Mouse (Mus musculus): ENCODE results near the gene Eva1c. TPM values are rescaled to one million over a fixed set of nuclear protein-coding genes. Genes with fewer than 3 reads are reported as not detected.

Gene Eva1c
- polyA plus RNA-seq, 1 experiment from 2014 or later: 1.7 TPM

- no peak overlapping the region for H3K9ac ChIP-seq
- H3K4me2 ChIP-seq (replicated peaks): no peak overlapping the region
- H3K4me1 ChIP-seq: no peaks in the 10 kb centered on the region
- 52% methylated on average over 12 of the region's 12 CpGs for WGBS
- no peak overlapping the region for H3K4me3 ChIP-seq
- no peak overlapping the region for H3K27ac ChIP-seq
- H3K27me3 ChIP-seq: no peaks in the 10 kb centered on the region
- H3K36me3 ChIP-seq: no peaks in the 10 kb centered on the region
- no peak for ATAC-seq (ENCODE audit: insufficient number of reproducible peaks, insufficient read depth, low FRiP score, low TSS enrichment)
- no peaks in the 10 kb centered on the region for H3K9me3 ChIP-seq
Measured at GRCm38 (mm10) chr16:90899498-90899897, 73.0 kb downstream of the Eva1c start.

- Histone ChIP-seq H3K9me3 (no peaks in the 10 kb centered on the region), H3K36me3 (no peaks in the 10 kb centered on the region), H3K4me1 (no peaks in the 10 kb centered on the region), H3K9ac (no peak overlapping the region), H3K27me3 (no peaks in the 10 kb centered on the region), H3K4me2 (replicated peaks) (no peak overlapping the region), H3K27ac (no peak overlapping the region), H3K4me3 (no peak overlapping the region)
- ATAC-seq (ENCODE audit: insufficient number of reproducible peaks, insufficient read depth, low FRiP score, low TSS enrichment): no peak
- 59% methylated on average over 2 of the region's 4 CpGs for WGBS
Measured at GRCm38 (mm10) chr16:90901364-90901763, 74.8 kb downstream of the Eva1c start.

- no peaks in the 10 kb centered on the region for H3K27me3 ChIP-seq
- H3K27ac ChIP-seq: no peak overlapping the region
- H3K4me1 ChIP-seq: no peaks in the 10 kb centered on the region
- no peak overlapping the region for H3K9ac ChIP-seq
- 14% methylated on average over 5 of the region's 5 CpGs for WGBS
- ATAC-seq (ENCODE audit: insufficient number of reproducible peaks, insufficient read depth, low FRiP score, low TSS enrichment): no peak
- no peaks in the 10 kb centered on the region for H3K36me3 ChIP-seq
- no peak overlapping the region for H3K4me3 ChIP-seq
- H3K9me3 ChIP-seq: no peaks in the 10 kb centered on the region
- no peak overlapping the region for H3K4me2 ChIP-seq (replicated peaks)
Measured at GRCm38 (mm10) chr16:90903300-90903699, 76.8 kb downstream of the Eva1c start.

- ATAC-seq (ENCODE audit: insufficient number of reproducible peaks, insufficient read depth, low FRiP score, low TSS enrichment): no peak
- 70% methylated on average over 7 of the region's 7 CpGs for whole genome bisulfite sequencing
Measured at GRCm38 (mm10) chr16:90907250-90907649, 80.7 kb downstream of the Eva1c start.

GRCm38 (mm10) chr16:90910855-90911533, 84.5 kb downstream of the Eva1c start:
- Histone ChIP-seq H3K9ac (no peak overlapping the region), H3K9me3 (no peaks in the 10 kb centered on the region), H3K4me3 (no peak overlapping the region), H3K27ac (no peak overlapping the region), H3K4me1 (no peaks in the 10 kb centered on the region), H3K4me2 (replicated peaks) (no peak overlapping the region), H3K36me3 (no peaks in the 10 kb centered on the region), H3K27me3 (no peaks in the 10 kb centered on the region)
- no peak for ATAC-seq (ENCODE audit: insufficient number of reproducible peaks, insufficient read depth, low FRiP score, low TSS enrichment)
- WGBS: 78% methylated on average over 17 of the region's 17 CpGs

More at GRCm38 (mm10) chr16:90907250-90907649, 80.7 kb downstream of the Eva1c start:
- no peak overlapping the region for H3K4me3 ChIP-seq
- H3K36me3 ChIP-seq: no peaks in the 10 kb centered on the region
- no peaks in the 10 kb centered on the region for H3K27me3 ChIP-seq
- no peak overlapping the region for H3K27ac ChIP-seq
- H3K4me2 ChIP-seq (replicated peaks): no peak overlapping the region
- no peaks in the 10 kb centered on the region for H3K9me3 ChIP-seq
- no peak overlapping the region for H3K9ac ChIP-seq
- H3K4me1 ChIP-seq: no peaks in the 10 kb centered on the region

- Histone ChIP-seq H3K27ac (no peak overlapping the region), H3K27me3 (no peaks in the 10 kb centered on the region), H3K4me1 (no peaks in the 10 kb centered on the region), H3K4me3 (no peak overlapping the region), H3K4me2 (replicated peaks) (no peak overlapping the region), H3K9ac (no peak overlapping the region), H3K36me3 (no peaks in the 10 kb centered on the region), H3K9me3 (no peaks in the 10 kb centered on the region)
- no peak for ATAC-seq (ENCODE audit: insufficient number of reproducible peaks, insufficient read depth, low FRiP score, low TSS enrichment)
- WGBS: 92% methylated on average over 13 of the region's 13 CpGs
Measured at GRCm38 (mm10) chr16:90911766-90912165, 85.2 kb downstream of the Eva1c start.

GRCm38 (mm10) chr16:90916040-90916481, 89.5 kb downstream of the Eva1c start:
- Histone ChIP-seq H3K4me1 (no peaks in the 10 kb centered on the region), H3K4me3 (no peak overlapping the region), H3K9me3 (no peaks in the 10 kb centered on the region), H3K27me3 (no peaks in the 10 kb centered on the region), H3K9ac (no peak overlapping the region), H3K27ac (no peak overlapping the region), H3K4me2 (replicated peaks) (no peak overlapping the region), H3K36me3 (no peaks in the 10 kb centered on the region)
- 39% methylated on average over 12 of the region's 12 CpGs for WGBS
- ATAC-seq (ENCODE audit: insufficient number of reproducible peaks, insufficient read depth, low FRiP score, low TSS enrichment): no peak

- ATAC-seq (ENCODE audit: insufficient number of reproducible peaks, insufficient read depth, low FRiP score, low TSS enrichment): no peak
- no peaks in the 10 kb centered on the region for H3K4me1 ChIP-seq
- no peaks in the 10 kb centered on the region for H3K9me3 ChIP-seq
- H3K27me3 ChIP-seq: no peaks in the 10 kb centered on the region
- no peak overlapping the region for H3K9ac ChIP-seq
- 65% methylated on average over 8 of the region's 8 CpGs for WGBS
- H3K27ac ChIP-seq: no peak overlapping the region
- no peak overlapping the region for H3K4me2 ChIP-seq (replicated peaks)
- H3K4me3 ChIP-seq: no peak overlapping the region
- H3K36me3 ChIP-seq: no peaks in the 10 kb centered on the region
Measured at GRCm38 (mm10) chr16:90917156-90917555, 90.6 kb downstream of the Eva1c start.

GRCm38 (mm10) chr16:90921471-90922159, 95.1 kb downstream of the Eva1c start:
- WGBS: 59% methylated on average over 10 of the region's 10 CpGs
- no peak overlapping the region for H3K4me2 ChIP-seq (replicated peaks)
- H3K27me3 ChIP-seq: no peaks in the 10 kb centered on the region
- H3K4me1 ChIP-seq: no peaks in the 10 kb centered on the region
- H3K27ac ChIP-seq: no peak overlapping the region
- no peak overlapping the region for H3K9ac ChIP-seq
- H3K36me3 ChIP-seq: 0 out of 2 replicates have a peak, but pooled peaks cover 8% of the 10 kb centered on the region
- no peak overlapping the region for H3K4me3 ChIP-seq
- H3K9me3 ChIP-seq: no peaks in the 10 kb centered on the region
- no peak for ATAC-seq (ENCODE audit: insufficient number of reproducible peaks, insufficient read depth, low FRiP score, low TSS enrichment)

- no peak overlapping the region for H3K4me3 ChIP-seq
- 85% methylated on average over 13 of the region's 13 CpGs for WGBS
- H3K9me3 ChIP-seq: no peaks in the 10 kb centered on the region
- no peak overlapping the region for H3K27ac ChIP-seq
- peaks cover 16% of the 10 kb centered on the region for H3K36me3 ChIP-seq
- H3K9ac ChIP-seq: no peak overlapping the region
- H3K4me1 ChIP-seq: no peaks in the 10 kb centered on the region
- no peak overlapping the region for H3K4me2 ChIP-seq (replicated peaks)
- no peak for ATAC-seq (ENCODE audit: insufficient number of reproducible peaks, insufficient read depth, low FRiP score, low TSS enrichment)
- no peaks in the 10 kb centered on the region for H3K27me3 ChIP-seq
Measured at GRCm38 (mm10) chr16:90924606-90925370, 98.3 kb downstream of the Eva1c start.

- Histone ChIP-seq H3K4me1 (no peaks in the 10 kb centered on the region), H3K27me3 (no peaks in the 10 kb centered on the region), H3K9ac (no peak overlapping the region), H3K4me3 (no peak overlapping the region), H3K4me2 (replicated peaks) (no peak overlapping the region), H3K9me3 (no peaks in the 10 kb centered on the region), H3K36me3 (peaks cover 16% of the 10 kb centered on the region), H3K27ac (no peak overlapping the region)
- 19% methylated on average over 5 of the region's 5 CpGs for WGBS
- 0 out of 2 replicates have a peak, but pooled peaks have one; percentile 30 for ATAC-seq (ENCODE audit: insufficient number of reproducible peaks, insufficient read depth, low FRiP score, low TSS enrichment)
Measured at GRCm38 (mm10) chr16:90925461-90925860, 98.9 kb downstream of the Eva1c start.
